Mouse (Mus musculus): ENCODE results near the gene Arcn1.
"Not testable (repeated sequence)": the region's sequence is repeated elsewhere in the genome, so short reads cannot be mapped to it uniquely, and the experiment has no call there.

Arcn1 gene

DNA sequence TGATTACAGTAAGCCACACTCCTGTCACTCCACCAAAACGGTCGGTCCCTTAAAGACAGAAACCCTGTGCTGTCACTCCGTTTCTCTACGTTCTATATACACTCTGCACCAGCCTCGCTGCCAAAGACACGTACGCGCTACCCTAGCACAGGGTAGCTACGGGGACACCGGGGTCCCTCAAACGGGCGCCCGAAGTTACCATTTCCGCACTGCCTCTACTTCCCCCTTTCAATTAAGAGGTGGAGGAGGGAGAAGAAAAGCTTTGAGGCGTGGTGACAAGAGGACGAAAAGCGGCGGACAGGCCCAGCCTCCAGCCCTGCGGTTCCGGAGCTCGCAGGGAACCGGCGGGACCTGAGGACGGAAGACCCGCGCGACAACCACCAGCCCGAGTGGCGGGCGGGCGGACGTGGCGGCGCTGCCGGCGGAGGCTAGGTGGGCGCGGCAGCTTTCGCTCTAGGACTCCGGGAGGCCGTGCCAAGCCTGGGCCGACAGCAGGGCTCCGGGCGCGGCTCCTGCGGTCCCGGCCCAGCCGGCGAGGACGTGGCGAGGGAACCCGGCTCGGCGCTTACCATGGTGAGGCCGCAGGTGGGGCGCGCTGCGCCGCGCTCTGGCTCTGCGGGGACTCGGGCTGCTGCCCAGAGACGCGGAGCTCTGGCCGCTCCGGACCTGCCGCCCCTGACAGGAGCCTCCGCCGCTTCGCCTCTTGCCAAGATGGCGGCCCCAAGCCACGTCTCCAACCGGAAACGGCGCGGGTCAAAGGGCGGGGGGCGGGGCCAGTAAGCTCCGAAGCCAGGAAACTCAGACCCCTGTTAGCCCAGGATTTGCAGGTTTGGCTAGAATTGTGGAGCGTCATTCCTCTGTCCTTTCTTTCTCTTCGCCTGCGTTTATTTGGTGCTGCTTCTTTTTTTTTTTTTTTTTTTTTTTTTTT is at the start of gene Arcn1, which contains the start of gene Ift46:
TSS of gene Arcn1 (minus strand) at position 745 of the 928 bp plus-strand sequence.
TSS of gene Ift46 (plus strand) at position 808 of the 928 bp plus-strand sequence.
- peak; percentile 80 for DNase-seq (ENCODE audit: low read depth, low spot score)

DNA sequence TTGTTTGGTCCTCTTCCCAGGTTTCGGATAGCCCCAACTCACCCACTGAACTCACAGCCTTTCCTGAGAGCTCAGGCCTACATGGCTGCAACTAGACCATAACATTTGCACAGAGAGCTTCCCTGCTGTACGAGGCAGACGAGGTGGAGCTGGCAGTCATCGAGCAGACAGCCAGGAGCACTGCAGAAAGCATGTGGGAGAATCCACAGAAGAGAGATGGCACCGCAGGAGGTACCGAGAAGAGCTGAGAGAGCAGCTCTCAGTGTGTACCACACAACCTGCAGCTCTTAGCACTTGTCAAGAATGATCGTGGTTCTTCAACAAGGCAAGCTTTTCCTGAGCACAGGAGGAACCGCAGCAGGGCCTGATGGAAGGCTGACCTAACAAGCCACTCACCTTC is 46.5 kb upstream of the Arcn1 start:
- no peak for DNase-seq (ENCODE audit: low read depth, low spot score)

DNA sequence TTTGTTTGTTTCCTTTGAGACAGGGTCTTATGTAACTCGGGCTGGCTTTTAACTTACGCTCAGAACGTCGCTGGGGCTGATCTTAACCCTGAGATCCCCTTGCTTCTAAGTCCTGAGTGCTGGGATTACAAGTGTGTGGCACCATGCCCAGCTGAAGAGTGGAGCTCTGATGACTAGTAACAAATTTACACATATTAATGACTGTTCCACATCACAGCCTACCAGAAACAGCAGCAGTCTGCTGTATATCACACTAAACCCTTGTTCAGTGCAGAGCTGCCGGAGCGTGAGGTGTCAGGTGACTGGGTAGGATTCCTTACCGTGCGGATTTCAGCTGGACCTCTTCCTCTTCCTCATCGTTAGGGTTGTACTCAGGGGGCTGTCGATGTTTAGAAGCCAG is 42.7 kb upstream of the Arcn1 start:
- DNase-seq (ENCODE audit: low read depth, low spot score) = no peak

DNA sequence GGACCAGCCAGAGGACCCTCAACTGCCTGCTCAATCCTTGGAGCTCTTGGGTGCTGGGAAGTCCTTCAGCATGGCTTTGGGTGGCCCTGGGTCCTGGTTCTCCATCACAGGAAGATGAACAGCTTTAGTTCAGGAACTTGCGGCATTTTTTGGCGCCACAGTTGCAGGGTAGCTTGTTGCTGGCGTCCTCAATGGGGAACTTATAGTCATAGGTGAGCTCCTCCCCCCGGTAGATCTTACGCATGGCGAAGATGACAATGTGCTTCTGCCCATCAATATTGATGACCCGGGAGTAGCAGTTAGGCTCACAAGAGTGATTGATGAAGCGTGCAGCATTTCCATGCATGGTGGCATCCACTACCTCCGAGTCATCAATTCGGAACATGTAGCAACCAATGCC is 40.1 kb upstream of the Arcn1 start:
- DNase-seq (ENCODE audit: low read depth, low spot score) = no peak

DNA sequence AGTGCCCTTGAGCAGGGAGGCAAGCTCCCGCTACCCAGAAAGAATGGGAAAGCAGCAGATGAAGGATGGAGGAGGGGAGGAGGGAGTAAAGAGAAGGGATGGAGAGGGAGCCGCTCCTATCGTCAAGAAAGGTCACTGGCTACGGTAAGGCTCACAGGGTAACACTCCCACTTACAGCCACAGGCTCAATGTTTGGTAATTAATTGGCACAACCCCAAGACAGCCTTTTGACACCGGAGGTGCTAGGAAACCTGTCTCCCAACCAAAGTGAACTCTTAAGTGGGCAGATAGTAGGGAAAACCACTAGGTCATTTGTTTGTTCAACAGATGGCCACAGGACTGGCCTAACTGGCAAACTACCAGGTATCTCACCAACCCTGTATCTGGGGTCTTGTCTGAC is 39.5 kb upstream of the Arcn1 start:
- no peak for DNase-seq (ENCODE audit: low read depth, low spot score)

DNA sequence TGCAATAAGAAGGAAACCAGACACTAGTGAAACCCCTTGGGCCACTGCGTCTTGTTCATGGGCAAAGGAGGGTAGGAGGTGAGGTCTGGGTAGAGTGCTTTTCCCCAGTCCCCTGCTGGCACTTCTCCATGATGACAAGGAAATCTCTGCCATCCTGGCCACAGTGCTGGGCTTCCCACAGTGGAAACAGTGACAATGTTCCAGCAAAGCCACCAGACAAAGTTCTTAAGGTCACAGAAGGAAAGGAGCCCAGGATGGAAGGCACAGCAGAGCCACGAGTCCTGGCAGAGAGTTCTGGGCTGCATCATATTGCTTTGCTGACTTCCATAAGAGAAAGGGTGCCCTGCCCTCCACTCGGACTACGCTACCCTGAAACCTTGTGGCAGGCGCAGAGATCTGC is 37.9 kb upstream of the Arcn1 start:
- DNase-seq (ENCODE audit: low read depth, low spot score) = no peak

DNA sequence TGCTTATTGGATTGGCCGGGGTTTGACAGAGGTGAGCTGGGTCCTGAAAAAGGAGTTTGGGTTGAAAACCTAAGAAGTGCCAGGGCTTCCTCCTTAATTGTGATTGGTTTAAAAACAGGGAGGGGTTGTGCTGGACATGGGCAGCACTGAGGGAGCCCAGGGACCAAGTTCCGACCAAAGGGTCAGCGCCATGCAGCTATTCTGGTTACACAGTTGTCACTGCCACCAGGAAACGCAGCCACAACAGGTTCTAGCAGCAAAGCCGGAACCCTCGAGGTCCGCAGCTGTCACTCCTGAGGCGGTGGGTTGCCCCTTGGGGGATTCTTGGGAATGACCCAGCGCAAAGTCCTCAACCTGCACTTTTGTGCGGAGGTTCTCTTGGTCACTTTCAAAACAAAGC is 37.0 kb upstream of the Arcn1 start:
- no peak for DNase-seq (ENCODE audit: low read depth, low spot score)

DNA sequence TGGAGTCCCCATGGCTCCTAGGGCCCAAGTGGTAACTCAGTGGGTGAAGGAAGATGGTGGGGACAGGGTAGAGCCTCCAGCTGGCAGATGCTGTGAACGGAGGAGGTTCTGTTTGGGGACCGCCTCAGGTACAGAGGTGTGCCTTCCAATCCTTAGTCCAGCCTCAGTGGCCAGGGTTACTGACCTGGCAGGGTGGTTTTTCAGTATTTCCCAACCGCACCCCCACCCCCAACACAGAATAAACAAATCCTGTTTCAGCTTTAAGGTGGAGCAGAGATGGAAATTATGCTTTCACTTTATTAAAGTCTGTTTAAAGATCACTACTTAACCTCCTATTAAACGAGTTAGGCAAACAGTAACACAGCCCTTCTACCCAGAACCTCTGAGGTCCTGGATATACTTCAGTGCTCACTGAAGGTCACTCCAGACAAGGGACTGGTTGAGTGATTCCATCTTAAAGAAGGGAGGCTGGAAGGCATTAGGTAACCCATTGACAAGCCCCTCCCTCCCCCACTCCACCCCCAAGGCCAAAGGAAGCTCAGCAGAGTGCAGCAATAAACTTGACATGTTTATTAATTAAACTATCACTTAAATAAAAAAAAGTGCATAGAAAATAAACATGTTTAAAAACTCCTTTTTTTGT is 35.3 kb upstream of the Arcn1 start, which contains the start of gene Ttc36:
TSS of gene Ttc36 (minus strand) at position 265 of the 643 bp plus-strand sequence.
- no peak for DNase-seq (ENCODE audit: low read depth, low spot score)

DNA sequence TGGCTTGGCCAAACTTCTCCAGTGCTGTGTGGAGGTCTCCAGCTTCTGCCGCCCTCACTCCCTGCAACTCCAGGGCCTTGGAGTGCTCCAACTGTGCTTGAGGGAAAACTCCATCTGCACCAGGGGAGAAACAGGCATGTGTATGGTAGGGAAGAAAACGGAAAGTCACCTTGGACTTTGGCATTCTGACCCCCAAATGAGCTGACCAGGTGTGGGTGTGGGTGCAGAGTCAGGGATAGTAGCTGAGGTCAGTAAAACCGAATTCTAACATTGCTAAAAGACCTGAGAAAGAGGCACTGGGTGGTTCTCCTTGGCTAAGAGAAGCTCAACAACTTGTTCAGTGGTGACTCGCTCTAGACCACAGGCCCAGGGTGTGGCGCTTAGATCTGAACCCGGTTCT is 34.0 kb upstream of the Arcn1 start:
- DNase-seq (ENCODE audit: low read depth, low spot score) = no peak

DNA sequence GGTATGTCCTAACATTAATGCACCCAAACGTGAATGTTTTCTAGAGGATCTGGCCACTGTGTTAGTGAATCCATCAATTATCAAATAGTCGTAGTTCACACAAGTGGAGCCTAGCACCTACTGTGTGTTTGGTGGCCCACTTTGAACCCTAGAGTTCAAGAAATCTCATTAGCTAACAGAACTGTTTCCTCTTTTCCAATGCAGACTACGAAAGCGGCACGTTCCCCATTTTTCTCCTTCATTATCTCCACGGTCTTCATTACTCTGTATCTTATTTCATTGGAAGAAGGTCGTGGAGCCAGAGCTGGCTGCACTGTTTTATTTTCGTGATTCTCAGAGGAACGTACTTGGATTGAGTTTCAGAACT is 32.3 kb upstream of the Arcn1 start:
- DNase-seq (ENCODE audit: low read depth, low spot score) = no peak

DNA sequence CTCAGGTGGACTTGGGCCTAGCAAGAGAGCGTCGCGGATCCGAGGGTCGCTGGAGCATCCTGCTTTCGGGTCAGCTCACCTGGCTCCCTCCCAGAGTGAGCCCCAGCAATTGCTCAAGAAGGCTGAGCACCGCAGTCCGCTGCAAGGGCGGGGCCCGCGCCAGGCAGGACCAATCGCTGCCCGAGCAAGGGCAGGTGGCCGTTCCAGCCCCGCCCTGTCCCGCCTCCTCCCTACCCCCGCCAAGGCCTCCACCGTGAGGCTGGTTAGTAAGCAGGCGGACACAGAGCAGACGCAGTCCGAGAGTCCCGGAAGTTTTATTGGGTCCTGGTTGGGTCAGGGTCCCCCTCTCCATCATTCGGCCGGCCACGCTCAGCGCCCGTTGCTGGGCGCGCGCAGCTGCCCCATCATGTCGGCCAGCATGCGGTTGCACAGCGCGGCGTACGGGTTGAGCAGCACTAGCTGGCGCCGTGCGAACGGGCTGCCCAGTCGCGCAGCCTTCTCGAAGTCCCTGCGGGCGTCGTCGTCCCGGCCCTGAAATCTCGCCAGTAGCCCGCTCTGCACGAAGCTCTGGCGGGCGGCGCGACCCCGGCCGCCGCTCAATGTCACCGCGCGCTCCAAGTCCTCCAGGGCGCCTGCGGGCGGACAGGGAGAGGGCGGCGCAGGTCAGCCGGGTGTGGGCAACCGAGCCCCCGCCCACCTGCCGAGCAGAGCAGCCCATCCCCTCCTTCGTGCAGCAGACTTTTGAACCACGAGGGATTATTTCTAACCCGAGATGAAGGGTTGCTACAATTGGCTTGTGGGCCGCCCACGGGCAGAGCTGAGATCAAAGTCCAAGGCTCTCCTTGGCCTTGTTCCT is 31.7 kb upstream of the Arcn1 start, which contains the start of gene Tmem25:
TSS of gene Tmem25 (minus strand) at position 206 of the 856 bp plus-strand sequence.
- peak; percentile 47 for DNase-seq (ENCODE audit: low read depth, low spot score)

DNA sequence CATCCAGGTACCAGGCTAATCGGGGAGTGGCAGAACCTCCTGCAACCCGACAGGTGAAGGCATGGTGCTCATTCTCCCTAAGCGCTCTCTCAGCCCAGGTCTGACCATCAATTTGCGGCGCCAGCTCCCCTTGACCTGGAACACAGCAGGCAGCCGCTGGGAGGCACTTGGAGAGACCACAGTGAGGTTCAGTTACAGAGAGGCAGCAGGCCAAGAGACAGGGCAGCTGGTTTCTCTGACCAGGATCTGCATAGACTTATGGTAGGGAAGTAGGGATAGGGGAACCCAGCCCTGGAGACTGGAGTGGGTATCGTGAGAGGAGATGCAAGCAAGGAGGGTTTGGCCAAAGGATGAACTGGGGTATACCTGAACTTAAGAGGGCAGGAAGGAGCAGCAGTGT is 30.7 kb upstream of the Arcn1 start:
- DNase-seq (ENCODE audit: low read depth, low spot score) = no peak

DNA sequence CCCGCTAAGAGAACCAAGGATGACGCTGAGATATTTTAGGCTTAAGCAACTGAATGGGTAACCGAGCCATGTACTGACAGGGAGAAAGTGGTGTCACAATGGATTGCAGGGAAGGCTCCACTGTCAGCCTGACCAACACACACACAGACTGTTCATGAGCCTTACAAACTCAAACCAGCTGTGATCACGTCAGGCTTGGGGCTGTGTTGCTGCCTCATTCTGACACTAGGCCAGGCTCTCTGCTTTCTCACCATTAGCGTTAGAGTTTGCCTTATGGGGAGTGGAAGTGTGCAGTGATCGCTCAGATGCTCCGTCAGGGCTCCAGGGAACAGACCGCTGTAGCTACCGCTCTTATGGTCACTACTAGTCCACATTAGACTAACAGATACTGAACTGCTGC is 25.2 kb upstream of the Arcn1 start:
- no peak for DNase-seq (ENCODE audit: low read depth, low spot score)

DNA sequence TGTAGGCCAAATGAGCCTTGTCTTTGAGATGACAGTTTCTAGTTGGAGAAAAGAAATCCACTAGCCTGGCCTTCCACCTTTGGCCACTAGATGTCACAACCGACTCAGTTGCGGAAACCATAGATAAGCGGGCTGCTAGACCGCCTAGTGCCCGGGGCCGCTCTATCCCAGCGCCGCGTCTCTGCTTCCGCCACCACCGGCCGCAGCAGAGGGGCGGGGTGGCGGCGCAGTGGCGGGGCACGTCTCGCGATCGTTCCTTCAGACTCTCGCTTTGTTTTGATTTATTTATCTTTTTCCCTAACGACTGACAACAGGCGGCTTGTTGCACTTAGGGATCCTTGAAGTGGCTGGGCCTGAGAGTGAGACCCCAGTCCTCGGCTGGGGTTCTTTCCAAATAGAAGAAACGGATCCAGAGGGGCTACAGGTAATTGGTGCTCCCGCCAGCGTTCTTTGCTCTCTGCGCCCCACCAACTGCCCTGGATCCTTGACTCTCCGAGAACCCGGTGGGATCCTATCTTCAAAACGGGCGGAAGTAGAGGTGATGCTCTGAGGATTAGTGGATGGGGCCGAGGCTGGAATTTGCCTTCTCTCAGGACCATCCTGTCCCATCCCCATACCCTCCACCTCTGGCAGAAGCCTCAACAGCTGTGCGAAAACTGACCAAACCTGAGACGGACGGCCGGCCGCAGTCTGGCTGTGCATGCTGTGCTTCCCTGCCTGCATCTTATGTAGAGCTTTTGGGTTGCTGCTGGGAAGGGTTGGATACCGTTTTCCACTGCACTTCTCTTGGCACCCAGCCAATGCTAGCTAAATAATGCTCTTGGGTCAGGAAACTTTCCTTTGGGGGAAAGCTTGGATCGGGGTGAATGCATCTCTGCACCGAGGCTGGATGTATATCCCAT is 5.4 kb upstream of the Arcn1 start:
- DNase-seq (ENCODE audit: low read depth, low spot score) = peak; percentile 92

DNA sequence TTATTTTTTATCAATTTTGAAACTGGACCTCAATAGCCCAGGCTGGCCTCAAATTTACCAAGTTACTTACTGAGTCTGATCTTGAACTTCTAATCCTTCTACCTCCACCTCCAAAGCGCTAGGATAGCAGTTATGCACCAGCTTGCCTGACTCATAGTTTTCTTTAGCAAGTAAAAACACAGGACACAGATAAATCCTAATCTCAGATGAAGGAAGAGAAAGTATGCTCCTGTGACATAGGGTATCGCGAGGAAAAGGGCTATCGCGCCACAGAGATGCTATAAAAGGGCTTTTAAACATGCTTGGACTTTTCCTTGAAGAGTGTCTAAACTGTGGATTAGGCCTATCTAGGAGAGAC is 4.7 kb upstream of the Arcn1 start:
- DNase-seq (ENCODE audit: low read depth, low spot score) = no peak

DNA sequence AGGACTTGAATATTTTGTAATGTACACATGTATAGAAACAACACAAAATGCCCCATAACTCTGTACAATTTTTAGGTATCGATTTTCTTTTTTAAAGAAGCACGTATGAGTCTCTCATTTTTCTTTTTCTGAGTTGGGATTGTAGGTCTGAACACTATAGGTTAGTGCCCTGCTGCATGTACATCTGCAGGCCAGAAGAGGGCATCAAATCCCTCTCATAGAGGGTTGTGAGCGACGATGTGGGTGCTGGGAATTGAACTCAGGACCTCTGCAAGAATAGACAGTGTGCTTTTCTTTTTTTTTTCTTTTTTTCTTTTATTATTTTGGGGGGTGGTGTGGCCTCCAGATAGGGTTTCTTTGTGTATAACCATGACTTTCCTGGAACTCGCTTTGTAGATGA is 3.7 kb upstream of the Arcn1 start:
- DNase-seq (ENCODE audit: low read depth, low spot score) = no peak

DNA sequence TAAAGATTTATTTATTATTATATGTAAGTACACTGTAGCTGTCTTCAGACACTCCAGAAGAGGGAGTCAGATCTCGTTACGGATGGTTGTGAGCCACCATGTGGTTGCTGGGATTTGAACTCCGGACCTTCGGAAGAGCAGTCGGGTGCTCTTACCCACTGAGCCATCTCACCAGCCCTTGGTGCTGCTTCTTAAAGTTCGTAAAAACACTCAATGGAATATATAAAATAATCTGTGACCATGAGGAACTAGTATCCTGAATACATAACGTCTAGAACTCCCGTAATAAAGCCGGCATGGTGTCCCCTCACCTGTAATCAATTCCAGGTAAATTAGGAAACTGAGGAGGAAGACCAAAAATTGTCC is 367 bp upstream of the Arcn1 start:
- not testable (repeated sequence) for DNase-seq (ENCODE audit: low read depth, low spot score)

DNA sequence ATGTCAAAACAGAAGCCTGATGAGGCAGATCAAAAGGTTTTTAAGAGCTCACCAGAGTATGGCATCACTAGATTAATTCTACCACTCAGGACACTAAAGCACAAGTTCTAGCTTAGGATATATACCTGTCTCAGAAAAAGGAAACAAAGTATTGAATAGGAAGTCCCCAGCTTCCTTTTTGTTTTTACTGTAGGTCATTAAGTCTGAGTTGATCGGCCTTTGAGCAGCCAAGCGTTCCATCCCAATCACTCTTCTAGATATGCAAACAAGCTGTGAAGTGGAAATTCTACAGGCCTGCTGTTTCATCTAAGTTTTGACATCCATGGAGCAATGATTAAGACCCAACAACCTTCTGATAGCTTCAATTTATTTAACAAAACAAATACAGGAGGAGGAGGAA is 6.8 kb downstream of the Arcn1 start:
- no peak for DNase-seq (ENCODE audit: low read depth, low spot score)

DNA sequence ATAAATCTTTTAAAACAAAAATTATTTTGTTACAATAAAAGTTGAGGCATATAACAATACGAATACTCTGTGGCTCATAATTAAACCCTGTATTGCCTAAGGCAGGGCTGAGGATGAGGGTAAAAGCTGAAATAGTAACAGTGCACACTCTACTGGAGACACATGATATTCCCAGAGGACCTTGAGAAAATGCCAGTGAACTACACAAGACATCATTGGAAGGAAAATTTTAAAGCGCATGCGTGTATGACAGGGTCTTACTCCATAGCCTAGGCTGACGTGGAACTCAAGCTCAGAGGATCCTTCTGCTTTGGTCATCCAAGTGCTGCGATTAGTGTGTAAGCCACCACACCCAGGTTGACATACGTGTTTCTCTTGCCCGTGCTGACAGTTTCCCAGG is 19.2 kb downstream of the Arcn1 start:
- no peak for DNase-seq (ENCODE audit: low read depth, low spot score)

DNA sequence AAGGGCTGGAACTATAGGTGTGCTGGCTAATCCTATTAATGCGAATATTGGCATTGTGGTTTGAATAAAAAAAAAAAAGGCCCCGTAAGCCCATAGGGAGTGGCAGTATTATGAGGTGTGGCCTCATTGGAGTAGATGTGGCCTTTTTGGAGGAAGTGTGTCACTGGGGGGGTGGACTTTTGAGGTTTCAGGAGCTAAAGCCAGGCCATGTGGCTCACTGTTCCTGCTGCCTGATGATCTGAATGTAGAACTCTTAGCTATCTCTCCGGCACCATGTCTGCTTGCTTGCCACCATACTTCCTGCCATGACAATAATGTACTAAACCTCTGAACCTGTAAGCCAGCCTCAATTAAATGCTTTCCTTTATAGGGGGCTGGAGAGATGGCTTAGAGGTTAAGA is 20.3 kb downstream of the Arcn1 start:
- no peak for DNase-seq (ENCODE audit: low read depth, low spot score)

DNA sequence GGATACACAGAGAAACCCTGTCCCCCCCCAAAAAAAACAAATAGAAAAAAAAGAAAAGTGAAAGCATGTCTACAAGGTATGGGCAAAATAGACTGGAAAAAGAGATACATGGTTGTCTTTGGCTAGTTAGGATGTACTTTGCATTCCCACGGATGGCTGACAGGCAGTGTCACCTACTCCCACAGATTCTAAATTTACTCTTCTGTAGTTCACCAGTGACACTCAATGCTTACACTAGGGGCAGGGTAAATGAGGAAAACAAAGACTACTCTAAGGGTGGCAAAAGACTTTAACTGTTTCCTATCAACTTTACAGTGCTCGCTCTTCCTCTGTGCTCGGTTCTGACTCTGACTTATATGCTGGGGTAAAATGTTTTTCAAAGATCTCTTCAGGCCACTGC is 21.0 kb downstream of the Arcn1 start:
- no peak for DNase-seq (ENCODE audit: low read depth, low spot score)

All from c-Kit-negative CD71-positive TER-119-positive erythroid progenitor cells, embryonic 14.5 days (primary cell).